Mouse (Mus musculus): ENCODE data around the gene Fancd2.

Fancd2 gene

GRCm38 (mm10) chr6:113609293-113609692 lies 77.8 kb downstream of the Fancd2 start:
- no peak for DNase-seq (ENCODE audit: low read depth, low spot score)

- DNase-seq (ENCODE audit: low read depth, low spot score): no peak
Observed at GRCm38 (mm10) chr6:113612258-113612969, 80.9 kb downstream of the Fancd2 start.

- DNase-seq (ENCODE audit: low read depth, low spot score): no peak
Observed at GRCm38 (mm10) chr6:113614152-113614551, 82.7 kb downstream of the Fancd2 start.

- no peak for DNase-seq (ENCODE audit: low read depth, low spot score)
Observed at GRCm38 (mm10) chr6:113614997-113615396, 83.5 kb downstream of the Fancd2 start.

- no peak for DNase-seq (ENCODE audit: low read depth, low spot score)
Observed at GRCm38 (mm10) chr6:113615489-113615888, 84.0 kb downstream of the Fancd2 start.

- DNase-seq (ENCODE audit: low read depth, low spot score): no peak
Observed at GRCm38 (mm10) chr6:113623386-113623785, 91.9 kb downstream of the Fancd2 start.

- peak; percentile 87 for DNase-seq (ENCODE audit: low read depth, low spot score)
Observed at GRCm38 (mm10) chr6:113623941-113624751, 92.7 kb downstream of the Fancd2 start, which contains the start of gene Vhl. TSS of gene Vhl (plus strand) at chr6:113623959.

GRCm38 (mm10) chr6:113624989-113625770 lies 93.7 kb downstream of the Fancd2 start:
- DNase-seq (ENCODE audit: low read depth, low spot score): no peak

GRCm38 (mm10) chr6:113630322-113630721 lies 98.8 kb downstream of the Fancd2 start:
- no peak for DNase-seq (ENCODE audit: low read depth, low spot score)

GRCm38 (mm10) chr6:113632863-113633262 lies 101.4 kb downstream of the Fancd2 start:
- DNase-seq (ENCODE audit: low read depth, low spot score): no peak

- DNase-seq (ENCODE audit: low read depth, low spot score): peak; percentile 92
Observed at GRCm38 (mm10) chr6:113638302-113639040, 107.0 kb downstream of the Fancd2 start, which contains the start of gene Irak2. TSS of gene Irak2 (plus strand) at chr6:113638467.

- DNase-seq (ENCODE audit: low read depth, low spot score): no peak
Observed at GRCm38 (mm10) chr6:113639201-113639600, 107.7 kb downstream of the Fancd2 start.

GRCm38 (mm10) chr6:113642605-113643004 lies 111.1 kb downstream of the Fancd2 start:
- DNase-seq (ENCODE audit: low read depth, low spot score): no peak

- DNase-seq (ENCODE audit: low read depth, low spot score): no peak
Observed at GRCm38 (mm10) chr6:113643021-113643420, 111.5 kb downstream of the Fancd2 start.

GRCm38 (mm10) chr6:113643967-113644366 lies 112.5 kb downstream of the Fancd2 start:
- no peak for DNase-seq (ENCODE audit: low read depth, low spot score)

- DNase-seq (ENCODE audit: low read depth, low spot score): peak; percentile 30
Observed at GRCm38 (mm10) chr6:113644808-113645207, 113.3 kb downstream of the Fancd2 start.
